Mouse (Mus musculus): Measurements from ENCODE around the gene Lhfp. TPM values are rescaled to one million over a fixed set of nuclear protein-coding genes. Genes with fewer than 3 reads are reported as not detected.

The Lhfp gene
- polyA plus RNA-seq (2015; fragmentation: Illumina TruSeq; extraction: RNeasy Lipid Tissue Mini Kit (QIAGEN cat#74804); ENCODE audit: insufficient read depth, low replicate concordance) = 133 TPM

GRCm38 (mm10) chr3:53041411-53042239 is at the start of gene Lhfp:
TSS of gene Lhfp (plus strand) at chr3:53041528.

DNA sequence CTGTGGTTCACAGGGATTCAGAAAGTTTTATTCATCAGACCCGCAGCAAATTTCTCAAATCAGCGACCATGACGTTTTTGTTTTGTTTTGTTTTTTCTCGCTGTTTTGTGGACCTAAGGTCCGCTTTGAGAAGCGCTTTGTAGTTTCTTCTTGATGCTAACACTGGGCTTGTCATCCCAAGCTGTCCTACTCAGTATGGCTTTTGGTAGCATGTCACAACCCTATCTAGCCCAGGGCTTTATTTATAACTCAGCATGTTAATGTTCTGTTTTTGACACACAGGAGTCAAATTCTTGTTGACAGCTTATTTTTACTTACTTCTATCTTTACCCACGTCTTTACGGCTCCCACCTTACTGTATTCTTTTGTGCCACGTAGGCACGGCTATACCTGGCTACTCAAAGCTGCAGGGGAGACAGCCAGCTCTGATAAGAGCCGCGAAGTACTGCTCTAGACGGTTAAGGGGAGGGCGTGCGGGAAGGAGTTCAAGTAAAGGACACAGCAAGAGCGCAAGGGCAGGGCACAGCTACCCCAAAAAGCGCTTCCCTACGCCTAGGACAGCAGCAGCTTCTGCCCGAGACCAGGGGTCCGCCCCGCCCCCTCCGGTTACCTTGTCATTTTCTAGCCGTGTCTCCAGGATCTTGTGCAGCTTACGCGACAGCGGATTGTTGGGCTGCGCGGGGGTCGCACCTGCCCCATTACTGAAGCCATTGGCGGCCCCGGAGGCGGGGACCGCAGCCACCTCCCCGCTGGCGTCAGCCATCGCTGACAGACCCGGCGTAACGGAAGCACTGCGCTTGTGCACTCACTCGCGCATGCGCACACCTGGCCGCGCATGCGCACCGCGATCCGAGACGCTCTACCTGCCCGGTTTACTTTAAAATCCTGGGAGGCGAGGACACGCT is 24.6 kb upstream of the Lhfp start, which contains the start of gene Cog6:
TSS of gene Cog6 (minus strand) at position 802 of the 905 bp plus-strand sequence.

Other genes starting within 250 kb of the Lhfp start
- gene Cog6, start 24.3 kb upstream of the Lhfp start, polyA plus RNA-seq (2015; fragmentation: Illumina TruSeq; extraction: RNeasy Lipid Tissue Mini Kit (QIAGEN cat#74804); ENCODE audit: insufficient read depth, low replicate concordance) = 31.3 TPM

Measured in spleen, adult 10 weeks (tissue).